Mouse (Mus musculus): Measurements from ENCODE around the gene Serpina3c.

DNA sequence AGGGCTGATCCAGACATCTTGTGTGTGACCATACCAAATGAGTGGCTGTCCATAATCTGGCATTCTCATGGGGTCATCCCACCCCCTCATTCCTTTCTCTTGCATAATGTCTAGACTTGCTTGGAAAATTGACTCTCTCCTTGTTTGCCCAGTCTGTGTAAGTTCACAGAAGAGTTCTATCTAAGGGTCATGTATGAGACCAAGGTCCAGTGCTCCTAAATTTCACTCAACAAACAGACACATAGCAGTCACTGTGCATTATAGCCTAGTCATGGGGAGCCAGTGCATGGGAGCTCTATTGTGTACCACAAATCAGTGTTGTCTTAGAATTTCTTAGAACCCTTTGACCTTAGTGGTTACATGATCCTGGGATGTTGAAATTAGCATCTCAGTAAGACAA lies 46.8 kb downstream of the Serpina3c start:
- no peak for TF ChIP-seq CTCF (conservative IDR thresholded peaks at IDR 0.05 in 1 of 2, IDR thresholded peaks at IDR 0.05 in 1 of 2; ENCODE audit: low read depth in 2 of 2, low read length in 2 of 2)
- TF ChIP-seq POLR2A (IDR thresholded peaks at IDR 0.05; ENCODE audit: low read depth, low read length), result no peak
- no peak for TF ChIP-seq ZMIZ1 (IDR thresholded peaks at IDR 0.05; ENCODE audit: low read depth, low read length)
- TF ChIP-seq RAD21 (IDR thresholded peaks at IDR 0.05; ENCODE audit: low read depth, low read length), result no peak
- TF ChIP-seq JUN (IDR thresholded peaks at IDR 0.05; ENCODE audit: insufficient read depth, low read depth, low read length), result no peak
- no peak for TF ChIP-seq EP300 (IDR thresholded peaks at IDR 0.05; ENCODE audit: low read length)
- no peak for TF ChIP-seq JUND (conservative IDR thresholded peaks at IDR 0.05; ENCODE audit: low read depth, low read length)
- no peak for TF ChIP-seq ETS1 (conservative IDR thresholded peaks at IDR 0.05; ENCODE audit: low read depth, low read length)
- TF ChIP-seq MAFK (IDR thresholded peaks at IDR 0.05; ENCODE audit: insufficient replicate concordance, low read length), result no peak
- no peak for TF ChIP-seq ZKSCAN1 (IDR thresholded peaks at IDR 0.05; ENCODE audit: borderline replicate concordance, low read depth, low read length)

Data from CH12.LX (cell line).